Mouse (Mus musculus): ENCODE measurements around the gene Slc33a1. TPM values are rescaled to one million over a fixed set of nuclear protein-coding genes. Genes with fewer than 3 reads are reported as not detected.

The Slc33a1 gene
- polyA plus RNA-seq, 1 experiment: 6.5 TPM

DNA sequence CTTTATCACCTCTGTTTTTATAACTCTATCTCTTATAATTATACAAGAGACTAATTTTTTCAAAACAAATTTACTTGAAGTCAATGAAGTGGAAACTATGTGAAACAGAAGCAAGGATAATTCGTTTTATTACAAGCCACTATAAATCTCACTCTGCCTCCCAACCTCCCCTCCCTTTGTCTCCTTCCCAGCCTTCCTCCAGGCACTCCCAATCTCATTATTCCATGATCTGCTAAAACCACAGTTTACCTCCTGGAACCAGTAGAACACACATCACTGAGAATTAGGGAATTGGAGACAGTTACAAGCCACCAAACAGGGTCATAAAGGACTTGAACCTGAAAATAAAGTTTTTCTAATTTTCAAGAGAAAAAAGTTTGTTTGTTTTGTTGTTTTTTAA, 67.4 kb downstream of the Slc33a1 start:
- DNase-seq (ENCODE audit: low read depth in 1 of 2, low spot score in 2 of 2): no peak
- TF ChIP-seq CTCF (IDR thresholded peaks at IDR 0.05; ENCODE audit: extremely low read depth, insufficient read depth, insufficient read length, insufficient replicate concordance): no peak
- TF ChIP-seq POLR2A (IDR thresholded peaks at IDR 0.05; ENCODE audit: low read depth, low read length): no peak
- 67% methylated on average over 1 of the region's 1 CpGs for WGBS
- peaks cover 9% of the 10 kb centered on the region for H3K27me3 ChIP-seq (ENCODE audit: control insufficient read depth, insufficient read depth, low read length)
- no peaks in the 10 kb centered on the region for H3K4me1 ChIP-seq (ENCODE audit: control insufficient read depth, insufficient read depth, insufficient read length)
- H3K27ac ChIP-seq (ENCODE audit: insufficient read depth, low read length): no peak overlapping the region
- no peaks in the 10 kb centered on the region for H3K36me3 ChIP-seq (ENCODE audit: control insufficient read depth, insufficient read depth, low read length)
- H3K4me3 ChIP-seq (ENCODE audit: extremely low read depth, insufficient read depth, insufficient read length): no peak overlapping the region

DNA sequence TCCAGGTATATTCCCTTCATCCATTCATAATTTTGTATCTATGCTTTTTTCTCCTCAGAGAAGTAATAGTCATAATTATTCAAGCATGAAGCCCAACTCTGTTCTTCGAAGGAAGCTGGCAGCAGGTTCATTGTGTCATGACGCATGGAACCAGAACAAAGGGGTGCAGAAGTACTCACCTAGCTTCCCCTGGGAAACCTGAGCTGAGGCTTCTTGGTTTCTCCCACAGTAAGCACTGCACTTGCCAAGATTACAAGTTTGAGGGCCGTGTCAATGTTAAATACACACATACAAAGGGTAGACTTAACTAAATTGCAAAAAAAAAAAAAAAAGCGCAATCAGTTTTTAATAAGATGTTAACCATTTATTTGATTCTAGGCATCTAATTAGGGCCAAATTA, 68.3 kb downstream of the Slc33a1 start:
- H3K27ac ChIP-seq (ENCODE audit: insufficient read depth, low read length): no peak overlapping the region
- WGBS: 91% methylated on average over 4 of the region's 4 CpGs
- no peaks in the 10 kb centered on the region for H3K36me3 ChIP-seq (ENCODE audit: control insufficient read depth, insufficient read depth, low read length)
- TF ChIP-seq CTCF (IDR thresholded peaks at IDR 0.05; ENCODE audit: extremely low read depth, insufficient read depth, insufficient read length, insufficient replicate concordance): no peak
- no peak for TF ChIP-seq POLR2A (IDR thresholded peaks at IDR 0.05; ENCODE audit: low read depth, low read length)
- H3K4me1 ChIP-seq (ENCODE audit: control insufficient read depth, insufficient read depth, insufficient read length): no peaks in the 10 kb centered on the region
- DNase-seq (ENCODE audit: low read depth in 1 of 2, low spot score in 2 of 2): no peak
- H3K27me3 ChIP-seq (ENCODE audit: control insufficient read depth, insufficient read depth, low read length): peaks cover 9% of the 10 kb centered on the region
- H3K4me3 ChIP-seq (ENCODE audit: extremely low read depth, insufficient read depth, insufficient read length): no peak overlapping the region

DNA sequence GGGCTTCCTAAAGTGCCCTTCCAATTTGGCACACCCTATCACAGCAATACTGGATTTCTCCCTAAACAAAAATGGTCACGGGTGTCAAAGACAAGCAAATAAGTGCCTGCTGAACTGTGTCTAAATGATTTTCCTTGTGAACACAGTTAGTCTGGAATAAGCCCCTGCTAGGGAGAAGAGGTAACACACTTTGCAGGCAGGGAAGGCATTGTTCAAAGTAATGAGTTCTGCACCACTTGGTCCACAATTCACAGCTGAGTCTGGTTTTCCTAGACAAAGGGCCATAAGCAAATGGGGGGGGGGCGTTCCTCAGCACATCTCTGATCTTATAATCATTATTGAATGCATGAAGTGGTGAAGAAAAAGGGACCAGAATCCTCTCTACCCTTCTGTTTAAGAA, 68.8 kb downstream of the Slc33a1 start:
- H3K36me3 ChIP-seq (ENCODE audit: control insufficient read depth, insufficient read depth, low read length): no peaks in the 10 kb centered on the region
- no peak overlapping the region for H3K27ac ChIP-seq (ENCODE audit: insufficient read depth, low read length)
- DNase-seq (ENCODE audit: low read depth in 1 of 2, low spot score in 2 of 2): no peak
- peaks cover 9% of the 10 kb centered on the region for H3K27me3 ChIP-seq (ENCODE audit: control insufficient read depth, insufficient read depth, low read length)
- no peaks in the 10 kb centered on the region for H3K4me1 ChIP-seq (ENCODE audit: control insufficient read depth, insufficient read depth, insufficient read length)
- no peak overlapping the region for H3K4me3 ChIP-seq (ENCODE audit: extremely low read depth, insufficient read depth, insufficient read length)
- 76% methylated on average over 2 of the region's 2 CpGs for WGBS
- TF ChIP-seq CTCF (IDR thresholded peaks at IDR 0.05; ENCODE audit: extremely low read depth, insufficient read depth, insufficient read length, insufficient replicate concordance) (no peak), POLR2A (IDR thresholded peaks at IDR 0.05; ENCODE audit: low read depth, low read length) (no peak)

DNA sequence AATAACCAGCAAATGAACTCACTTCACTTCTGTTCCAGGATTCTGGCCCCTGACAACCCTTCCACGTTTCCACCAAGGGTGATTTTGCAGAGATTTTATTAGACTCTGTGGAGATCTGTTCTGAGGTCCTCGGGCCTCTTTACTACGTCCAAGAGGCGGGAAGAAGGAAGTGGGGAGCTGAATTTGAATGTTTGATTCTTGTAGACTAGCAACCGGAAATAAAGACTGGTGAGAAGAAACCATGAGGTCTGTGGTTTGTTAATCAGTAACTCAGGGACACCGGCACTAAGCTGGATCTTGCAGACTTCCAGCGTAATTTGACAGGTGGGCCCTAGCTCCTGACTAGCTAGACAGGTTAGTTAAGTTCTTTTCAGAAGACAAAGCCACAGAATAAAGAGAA, 70.9 kb downstream of the Slc33a1 start:
- Histone ChIP-seq H3K4me3 (ENCODE audit: extremely low read depth, insufficient read depth, insufficient read length) (no peak overlapping the region), H3K36me3 (ENCODE audit: control insufficient read depth, insufficient read depth, low read length) (no peaks in the 10 kb centered on the region), H3K27me3 (ENCODE audit: control insufficient read depth, insufficient read depth, low read length) (no peaks in the 10 kb centered on the region), H3K27ac (ENCODE audit: insufficient read depth, low read length) (no peak overlapping the region), H3K4me1 (ENCODE audit: control insufficient read depth, insufficient read depth, insufficient read length) (no peaks in the 10 kb centered on the region)
- 6% methylated on average over 7 of the region's 7 CpGs for WGBS
- DNase-seq (ENCODE audit: low read depth in 1 of 2, low spot score in 2 of 2): no peak
- no peak for TF ChIP-seq POLR2A (IDR thresholded peaks at IDR 0.05; ENCODE audit: low read depth, low read length)
- no peak for TF ChIP-seq CTCF (IDR thresholded peaks at IDR 0.05; ENCODE audit: extremely low read depth, insufficient read depth, insufficient read length, insufficient replicate concordance)

DNA sequence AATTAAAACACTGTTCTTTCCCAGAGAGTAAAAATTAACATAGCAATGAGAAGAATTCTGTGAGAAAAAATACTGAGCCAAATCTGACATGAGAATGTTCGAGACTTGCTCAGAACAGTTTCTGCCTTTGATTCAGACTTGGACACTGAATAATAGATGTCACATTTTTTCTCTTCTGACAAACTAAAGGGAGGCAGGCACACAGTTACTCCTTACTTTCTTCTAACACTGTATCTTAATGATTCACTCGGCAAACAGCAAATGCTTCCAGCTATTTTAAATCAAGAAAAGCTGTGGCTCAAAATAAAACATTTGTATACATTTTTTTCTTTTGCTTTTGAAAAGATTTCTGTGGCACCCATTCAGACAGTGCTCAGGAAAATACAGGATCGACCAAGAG, 72.4 kb downstream of the Slc33a1 start:
- H3K27me3 ChIP-seq (ENCODE audit: control insufficient read depth, insufficient read depth, low read length): no peaks in the 10 kb centered on the region
- H3K36me3 ChIP-seq (ENCODE audit: control insufficient read depth, insufficient read depth, low read length): no peaks in the 10 kb centered on the region
- H3K4me3 ChIP-seq (ENCODE audit: extremely low read depth, insufficient read depth, insufficient read length): no peak overlapping the region
- H3K4me1 ChIP-seq (ENCODE audit: control insufficient read depth, insufficient read depth, insufficient read length): no peaks in the 10 kb centered on the region
- whole genome bisulfite sequencing: 67% methylated on average over 3 of the region's 3 CpGs
- no peak overlapping the region for H3K27ac ChIP-seq (ENCODE audit: insufficient read depth, low read length)
- no peak for TF ChIP-seq POLR2A (IDR thresholded peaks at IDR 0.05; ENCODE audit: low read depth, low read length)
- TF ChIP-seq CTCF (IDR thresholded peaks at IDR 0.05; ENCODE audit: extremely low read depth, insufficient read depth, insufficient read length, insufficient replicate concordance): no peak
- no peak for DNase-seq (ENCODE audit: low read depth in 1 of 2, low spot score in 2 of 2)

Other genes starting within 250 kb of the Slc33a1 start
- 0.02 TPM in 1 of 2 replicates, not detected in the other for gene Plch1, start 65.3 kb downstream of the Slc33a1 start, polyA plus RNA-seq (2012; rRNA removed)
- 1.6 and 2.3 TPM in 2 replicates for gene E130311K13Rik, start 35.3 kb downstream of the Slc33a1 start, polyA plus RNA-seq (2012; rRNA removed)
- gene Gmps, start 11.3 kb upstream of the Slc33a1 start, polyA plus RNA-seq (2012; rRNA removed): 1.4 TPM in 2 replicates
- not detected in 2 replicates for gene Vmn2r1, start 116.8 kb upstream of the Slc33a1 start, polyA plus RNA-seq (2012; rRNA removed)
- gene Vmn2r2, start 177.2 kb upstream of the Slc33a1 start, polyA plus RNA-seq (2012; rRNA removed): not detected in 2 replicates

Data from spleen, adult 2 months (tissue).